Mouse (Mus musculus) urinary bladder, postnatal 4 days (tissue): ENCODE measurements around the gene Dlgap3.

Experiments
- DNase-seq, 2 experiments: peaks; one replicate each; pipeline ENCODE4 v3.0.0; 2021 to 2022; ENCODE audit warnings: low spot score in 2 of 2

Dlgap3 gene

GRCm38 (mm10) chr4:127215799-127216198 is 46.8 kb downstream of the Dlgap3 start:
- DNase-seq, result no peak

- DNase-seq, result no peak
Measured at GRCm38 (mm10) chr4:127216251-127216651, 47.2 kb downstream of the Dlgap3 start.

GRCm38 (mm10) chr4:127217048-127217447 is 48.0 kb downstream of the Dlgap3 start:
- DNase-seq, result no peak

- DNase-seq, result no peak
Measured at GRCm38 (mm10) chr4:127223291-127223690, 54.3 kb downstream of the Dlgap3 start.

GRCm38 (mm10) chr4:127223755-127224154 is 54.8 kb downstream of the Dlgap3 start:
- no peak for DNase-seq

GRCm38 (mm10) chr4:127224444-127225100 is 55.6 kb downstream of the Dlgap3 start:
- no peak for DNase-seq

- DNase-seq, result no peak
Measured at GRCm38 (mm10) chr4:127226067-127226466, 57.1 kb downstream of the Dlgap3 start.

DNA sequence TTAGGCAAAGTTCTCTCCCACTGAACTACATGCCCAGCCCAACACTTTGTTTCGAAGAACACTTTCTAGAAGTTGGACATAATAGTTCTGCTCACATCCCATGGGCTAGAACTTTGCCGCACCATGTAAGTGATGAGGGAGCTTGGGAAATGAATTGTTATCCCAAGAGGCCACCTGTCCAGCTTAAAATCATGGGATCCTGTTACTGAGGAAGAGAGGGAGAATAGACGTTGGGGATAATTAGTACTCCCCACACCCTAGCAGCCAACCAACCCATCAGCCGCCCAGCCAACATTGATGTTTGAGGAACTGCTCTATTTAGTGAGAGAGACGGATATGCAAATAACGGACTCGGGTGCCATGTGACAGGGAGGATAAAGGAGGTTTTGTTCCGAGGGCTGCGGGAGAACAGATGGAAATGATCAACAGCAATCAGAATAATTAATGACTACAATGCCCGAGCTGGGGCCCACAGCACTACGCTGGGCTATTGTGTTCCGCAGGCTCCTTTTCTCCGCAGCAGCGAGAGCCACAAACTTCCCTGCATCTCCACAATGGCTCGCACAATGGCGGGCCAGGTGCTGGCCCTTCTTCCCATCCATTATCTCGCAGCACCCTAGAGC is 58.2 kb downstream of the Dlgap3 start:
- no peak for DNase-seq

DNA sequence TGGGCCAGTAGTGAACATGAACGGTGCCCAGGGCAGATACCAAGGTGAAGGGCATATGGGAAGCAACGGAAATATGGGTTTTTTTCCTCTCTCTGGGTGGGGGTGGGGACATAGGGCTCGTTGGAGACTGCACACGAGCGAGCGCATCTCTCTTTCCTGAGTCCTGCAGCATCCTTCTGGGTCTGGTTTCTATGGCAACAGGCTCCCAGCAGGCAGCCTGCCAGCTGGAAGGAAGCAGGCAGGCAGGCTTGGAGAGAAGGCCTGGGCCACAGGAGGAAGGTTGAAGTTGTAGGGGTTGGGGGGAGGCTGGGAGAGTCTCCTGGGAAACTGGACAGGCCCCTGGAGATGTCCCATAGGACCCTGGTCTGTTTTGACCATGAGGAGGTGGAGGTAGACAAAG is 63.0 kb downstream of the Dlgap3 start:
- no peak for DNase-seq

GRCm38 (mm10) chr4:127232551-127232950 is 63.5 kb downstream of the Dlgap3 start:
- no peak for DNase-seq

GRCm38 (mm10) chr4:127233416-127234125 is 64.6 kb downstream of the Dlgap3 start:
- no peak for DNase-seq

GRCm38 (mm10) chr4:127235742-127236487 is 66.9 kb downstream of the Dlgap3 start:
- DNase-seq, result peak; percentile 60 to 85

- no peak for DNase-seq
Measured at GRCm38 (mm10) chr4:127236631-127237030, 67.6 kb downstream of the Dlgap3 start.

GRCm38 (mm10) chr4:127237271-127237670 is 68.3 kb downstream of the Dlgap3 start:
- no peak for DNase-seq

GRCm38 (mm10) chr4:127242696-127243095 is 73.7 kb downstream of the Dlgap3 start:
- DNase-seq, result no peak

- DNase-seq, result peak; percentile 96 to 99
Measured at GRCm38 (mm10) chr4:127243552-127243951, 74.5 kb downstream of the Dlgap3 start, which contains the start of gene Smim12. TSS of gene Smim12 (plus strand) at chr4:127243784.

- DNase-seq, result no peak
Measured at GRCm38 (mm10) chr4:127243953-127244352, 74.9 kb downstream of the Dlgap3 start.

- DNase-seq, result peak; percentile 78 to 94
Measured at GRCm38 (mm10) chr4:127249701-127250349, 80.8 kb downstream of the Dlgap3 start.

GRCm38 (mm10) chr4:127251963-127252585 is 83.1 kb downstream of the Dlgap3 start:
- DNase-seq, result no peak

- DNase-seq, result no peak
Measured at GRCm38 (mm10) chr4:127256739-127257138, 87.7 kb downstream of the Dlgap3 start.
